Mouse (Mus musculus) stomach, embryonic 16.5 days (tissue): ENCODE results near the gene Enpp3. TPM values are rescaled to one million over a fixed set of nuclear protein-coding genes. Genes with fewer than 3 reads are reported as not detected.

Experiments
- ATAC-seq: fragments of 200-750 bp; cut with Nextera tagmentation; 2 replicates; pipeline ENCODE4 v1.8.0; 2017; ENCODE audit warnings: moderate number of reproducible peaks, moderate TSS enrichment; ENCODE audit not compliant: insufficient read depth, low FRiP score
- H3K27ac ChIP-seq: fragments of 300-500 bp; sonication (generic); 2 replicates; pipeline ENCODE4 v1.5.1; 2014; ENCODE audit warnings: low read length
- H3K27me3 ChIP-seq: fragments of 300-500 bp; sonication (generic); 2 replicates; pipeline ENCODE4 v1.6.1; 2014; ENCODE audit warnings: low read length, control low read depth, mixed read lengths; ENCODE audit not compliant: control insufficient read depth, insufficient read depth
- H3K36me3 ChIP-seq: fragments of 300-500 bp; sonication (generic); 2 replicates; pipeline ENCODE4 v1.6.1; 2014; ENCODE audit warnings: low read length; ENCODE audit not compliant: control insufficient read depth, insufficient read depth
- H3K4me1 ChIP-seq: fragments of 300-500 bp; sonication (generic); 2 replicates; pipeline ENCODE4 v1.6.1; 2014; ENCODE audit warnings: low read length, control low read depth, mixed read lengths; ENCODE audit not compliant: control insufficient read depth, insufficient read depth
- H3K4me2 ChIP-seq: fragments of 300-500 bp; sonication (generic); 2 replicates; pipeline ENCODE4 v1.6.1; 2014; ENCODE audit warnings: low read depth, low read length, mixed read lengths
- H3K4me3 ChIP-seq: fragments of 300-500 bp; sonication (generic); replicated peaks from 2 replicates; pipeline ENCODE4 v1.5.1; 2014; ENCODE audit warnings: mild to moderate bottlenecking, low read length
- H3K9ac ChIP-seq: fragments of 300-500 bp; sonication (generic); 2 replicates; pipeline ENCODE4 v1.6.1; 2014; ENCODE audit warnings: low read length
- H3K9me3 ChIP-seq: fragments of 300-500 bp; sonication (generic); replicated peaks from 2 replicates; pipeline ENCODE4 v1.6.1; 2016; ENCODE audit warnings: low read length, control low read depth; ENCODE audit not compliant: control insufficient read depth
- WGBS: fragments of 180-500 bp; shearing (Covaris S2); extraction: QIAGEN DNeasy Blood & Tissue Kit; methylation state at CpG from one replicate; pipeline ENCODE4 v1.1.7; 2014; 5-methylcytosine and 5-hydroxymethylcytosine counted together
- polyA plus RNA-seq: library from polyadenylated mRNA; unstranded; fragments of >200 nt; fragmentation: Nextera tagmentation; extraction: Ambion mirVana; gene quantifications from 2 replicates; pipeline ENCODE4 v1.2.1, GENCODE M21; 2015

The Enpp3 gene
- polyA plus RNA-seq, 1 experiment from 2014 or later: 10.5 TPM

- Histone ChIP-seq H3K4me3 (no peak overlapping the region), H3K36me3 (no peaks in the 10 kb centered on the region), H3K9ac (no peak overlapping the region), H3K4me2 (no peak overlapping the region), H3K4me1 (peaks cover 8% of the 10 kb centered on the region), H3K27ac (no peak overlapping the region), H3K9me3 (no peaks in the 10 kb centered on the region), H3K27me3 (no peaks in the 10 kb centered on the region)
- 76% methylated on average over 7 of the region's 7 CpGs for WGBS
- ATAC-seq: no peak
These were observed 17.1 kb downstream of the Enpp3 start for GRCm38 (mm10) chr10:24825456-24826081.

- no peaks in the 10 kb centered on the region for H3K9me3 ChIP-seq
- no peak for ATAC-seq
- H3K4me2 ChIP-seq: no peak overlapping the region
- no peak overlapping the region for H3K4me3 ChIP-seq
- WGBS: 84% methylated on average over 8 of the region's 8 CpGs
- no peaks in the 10 kb centered on the region for H3K36me3 ChIP-seq
- no peaks in the 10 kb centered on the region for H3K27me3 ChIP-seq
- no peak overlapping the region for H3K27ac ChIP-seq
- peaks cover 8% of the 10 kb centered on the region for H3K4me1 ChIP-seq
- no peak overlapping the region for H3K9ac ChIP-seq
These were observed 18.0 kb downstream of the Enpp3 start for GRCm38 (mm10) chr10:24824621-24825020.

GRCm38 (mm10) chr10:24823697-24824535 lies 18.7 kb downstream of the Enpp3 start:
- peak; percentile 27; the same call in 1 of the 2 replicates for ATAC-seq
- no peak overlapping the region; the same call in 1 of the 2 replicates for H3K4me2 ChIP-seq
- 61% methylated on average over 16 of the region's 16 CpGs for WGBS
- no peaks in the 10 kb centered on the region for H3K36me3 ChIP-seq
- no peaks in the 10 kb centered on the region for H3K9me3 ChIP-seq
- no peak overlapping the region for H3K9ac ChIP-seq
- peaks cover 8% of the 10 kb centered on the region for H3K4me1 ChIP-seq
- H3K27ac ChIP-seq: peak overlapping the region; percentile 48
- no peak overlapping the region for H3K4me3 ChIP-seq
- no peaks in the 10 kb centered on the region for H3K27me3 ChIP-seq

GRCm38 (mm10) chr10:24823265-24823664 lies 19.4 kb downstream of the Enpp3 start:
- peaks cover 8% of the 10 kb centered on the region for H3K4me1 ChIP-seq
- no peak for ATAC-seq
- peak overlapping the region; percentile 48 for H3K27ac ChIP-seq
- no peak overlapping the region for H3K4me3 ChIP-seq
- WGBS: 16% methylated on average over 1 of the region's 1 CpGs
- H3K9me3 ChIP-seq: no peaks in the 10 kb centered on the region
- no peak overlapping the region; the same call in 1 of the 2 replicates for H3K4me2 ChIP-seq
- no peaks in the 10 kb centered on the region for H3K27me3 ChIP-seq
- H3K9ac ChIP-seq: no peak overlapping the region
- H3K36me3 ChIP-seq: no peaks in the 10 kb centered on the region

- Histone ChIP-seq H3K4me1 (peaks cover 8% of the 10 kb centered on the region), H3K36me3 (no peaks in the 10 kb centered on the region), H3K27me3 (no peaks in the 10 kb centered on the region), H3K4me2 (no peak overlapping the region), H3K9me3 (no peaks in the 10 kb centered on the region), H3K27ac (no peak overlapping the region), H3K4me3 (no peak overlapping the region), H3K9ac (no peak overlapping the region)
- ATAC-seq: 0 out of 2 replicates have a peak, but pooled peaks have one; percentile 44
- 64% methylated on average over 1 of the region's 1 CpGs for WGBS
These were observed 19.8 kb downstream of the Enpp3 start for GRCm38 (mm10) chr10:24822842-24823241.

- Histone ChIP-seq H3K36me3 (no peaks in the 10 kb centered on the region), H3K4me2 (no peak overlapping the region), H3K4me3 (no peak overlapping the region), H3K27me3 (no peaks in the 10 kb centered on the region), H3K4me1 (peaks cover 8% of the 10 kb centered on the region), H3K9me3 (no peaks in the 10 kb centered on the region), H3K9ac (no peak overlapping the region), H3K27ac (no peak overlapping the region)
- no peak for ATAC-seq
- 52% methylated on average over 4 of the region's 4 CpGs for WGBS
These were observed 20.5 kb downstream of the Enpp3 start for GRCm38 (mm10) chr10:24821990-24822676.

GRCm38 (mm10) chr10:24819526-24819925 lies 23.1 kb downstream of the Enpp3 start:
- Histone ChIP-seq H3K36me3 (no peaks in the 10 kb centered on the region), H3K27ac (no peak overlapping the region), H3K9me3 (no peaks in the 10 kb centered on the region), H3K4me1 (peaks cover 8% of the 10 kb centered on the region), H3K4me3 (no peak overlapping the region), H3K9ac (no peak overlapping the region), H3K27me3 (no peaks in the 10 kb centered on the region), H3K4me2 (no peak overlapping the region)
- ATAC-seq: no peak
- WGBS: 80% methylated on average over 3 of the region's 3 CpGs

GRCm38 (mm10) chr10:24810639-24811038 lies 32.0 kb downstream of the Enpp3 start:
- Histone ChIP-seq H3K4me1 (0 out of 2 replicates have a peak, but pooled peaks cover 4% of the 10 kb centered on the region), H3K9ac (no peak overlapping the region), H3K9me3 (no peaks in the 10 kb centered on the region), H3K36me3 (no peaks in the 10 kb centered on the region), H3K27ac (peak overlapping the region; percentile 12), H3K4me3 (no peak overlapping the region), H3K27me3 (no peaks in the 10 kb centered on the region), H3K4me2 (no peak overlapping the region)
- ATAC-seq: no peak
- WGBS: 49% methylated on average over 10 of the region's 10 CpGs

GRCm38 (mm10) chr10:24806756-24807155 lies 35.9 kb downstream of the Enpp3 start:
- Histone ChIP-seq H3K36me3 (0 out of 2 replicates have a peak, but pooled peaks cover 3% of the 10 kb centered on the region), H3K9me3 (peaks cover 4% of the 10 kb centered on the region; the same call in 1 of the 2 replicates), H3K27me3 (no peaks in the 10 kb centered on the region), H3K4me3 (no peak overlapping the region), H3K9ac (no peak overlapping the region), H3K27ac (no peak overlapping the region), H3K4me1 (no peaks in the 10 kb centered on the region), H3K4me2 (no peak overlapping the region)
- ATAC-seq: no peak
- WGBS: 89% methylated on average over 5 of the region's 5 CpGs
